Mouse (Mus musculus): ENCODE results near the gene Slc35d3. TPM values are rescaled to one million over a fixed set of nuclear protein-coding genes. Genes with fewer than 3 reads are reported as not detected.

Slc35d3 gene
- total and polyA plus RNA-seq, 2 experiments from 2014 or later = 2.9 to 4.5 TPM

DNA sequence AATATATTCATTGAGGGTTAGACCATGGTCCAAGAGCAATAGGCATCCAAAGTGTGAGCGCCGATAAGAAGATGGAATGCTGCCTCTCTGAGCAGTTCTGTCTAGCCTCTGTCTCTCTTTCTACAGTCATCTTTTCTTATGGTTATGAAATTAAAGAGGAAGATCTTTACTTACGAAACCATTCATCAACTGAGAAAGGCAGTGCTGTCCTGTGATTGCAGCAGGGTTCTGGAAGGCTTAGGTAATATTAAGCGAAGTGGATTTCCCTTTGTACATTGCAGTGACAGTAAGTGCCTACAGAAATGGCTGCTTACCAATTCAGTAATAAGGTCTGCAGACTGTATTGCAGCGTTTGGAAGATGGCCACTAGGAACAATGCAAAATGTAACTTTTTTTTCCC is 11.4 kb downstream of the Slc35d3 start:
- TF ChIP-seq CTCF (IDR thresholded peaks at IDR 0.05; ENCODE audit: low read depth) = no peak
- DNase-seq (ENCODE audit: low spot score) (no peak), ATAC-seq (no peak)
- H3K36me3 ChIP-seq (ENCODE audit: insufficient read depth, low read length) = no peaks in the 10 kb centered on the region
- H3K27ac ChIP-seq = no peak overlapping the region
- no peak overlapping the region for H3K4me3 ChIP-seq (ENCODE audit: low read length)
- H3K9ac ChIP-seq (replicated peaks; ENCODE audit: low read length) = no peak overlapping the region
- WGBS = 87% methylated on average over 5 of the region's 5 CpGs
- no peaks in the 10 kb centered on the region for H3K9me3 ChIP-seq (ENCODE audit: low read length)
- H3K4me2 ChIP-seq (ENCODE audit: low read depth, low read length) = no peak overlapping the region
- no peaks in the 10 kb centered on the region for H3K27me3 ChIP-seq (ENCODE audit: insufficient read depth, low read length)
- H3K4me1 ChIP-seq (ENCODE audit: insufficient read depth, low read length) = no peaks in the 10 kb centered on the region

DNA sequence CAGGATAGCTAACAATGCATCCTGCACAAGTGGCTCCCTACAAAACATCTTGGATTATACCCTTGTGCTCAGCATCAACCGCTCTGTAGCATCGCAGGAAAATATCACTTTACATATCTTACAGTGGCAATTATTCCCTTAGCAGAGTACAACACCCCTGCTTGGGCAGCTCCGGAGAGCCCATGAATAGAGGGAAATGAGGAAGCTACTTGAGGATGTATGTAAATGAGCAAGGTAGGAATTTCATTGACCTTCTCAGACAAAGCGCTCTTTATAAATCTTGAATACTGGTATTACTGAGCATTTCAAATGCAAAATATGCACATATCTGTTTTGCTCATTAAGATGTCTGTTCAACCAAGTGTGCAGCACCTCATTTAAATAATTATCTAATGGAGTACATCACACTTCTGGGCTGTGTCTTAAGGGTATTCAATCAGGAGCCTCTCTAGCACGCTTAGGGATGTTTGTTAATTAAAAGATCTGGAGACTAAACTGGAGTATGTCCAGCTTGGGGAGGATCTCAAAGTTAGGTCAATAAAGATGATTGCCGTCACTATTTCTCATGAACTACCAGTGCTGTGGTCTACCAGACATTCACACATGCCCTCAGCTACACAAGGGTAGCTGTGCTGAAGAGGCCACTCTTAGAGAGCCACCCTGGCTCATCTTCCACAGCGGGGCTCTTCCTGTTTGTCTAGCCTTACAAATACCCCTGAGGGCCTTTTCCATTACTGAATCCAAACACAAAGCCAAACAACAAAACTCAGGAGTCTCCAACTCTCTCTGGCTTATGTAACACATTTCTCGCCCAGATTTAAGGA is 15.2 kb downstream of the Slc35d3 start:
- Histone ChIP-seq H3K9ac (replicated peaks; ENCODE audit: low read length) (no peak overlapping the region), H3K9me3 (ENCODE audit: low read length) (no peaks in the 10 kb centered on the region), H3K4me1 (ENCODE audit: insufficient read depth, low read length) (no peaks in the 10 kb centered on the region), H3K4me3 (ENCODE audit: low read length) (no peak overlapping the region), H3K27ac (no peak overlapping the region), H3K4me2 (ENCODE audit: low read depth, low read length) (no peak overlapping the region), H3K27me3 (ENCODE audit: insufficient read depth, low read length) (no peaks in the 10 kb centered on the region), H3K36me3 (ENCODE audit: insufficient read depth, low read length) (no peaks in the 10 kb centered on the region)
- 55% methylated on average over 8 of the region's 8 CpGs for WGBS
- DNase-seq (ENCODE audit: low spot score) (no peak), ATAC-seq (0 out of 2 replicates have a peak, but pooled peaks have one; percentile 15)
- TF ChIP-seq CTCF (IDR thresholded peaks at IDR 0.05; ENCODE audit: low read depth) = no peak

DNA sequence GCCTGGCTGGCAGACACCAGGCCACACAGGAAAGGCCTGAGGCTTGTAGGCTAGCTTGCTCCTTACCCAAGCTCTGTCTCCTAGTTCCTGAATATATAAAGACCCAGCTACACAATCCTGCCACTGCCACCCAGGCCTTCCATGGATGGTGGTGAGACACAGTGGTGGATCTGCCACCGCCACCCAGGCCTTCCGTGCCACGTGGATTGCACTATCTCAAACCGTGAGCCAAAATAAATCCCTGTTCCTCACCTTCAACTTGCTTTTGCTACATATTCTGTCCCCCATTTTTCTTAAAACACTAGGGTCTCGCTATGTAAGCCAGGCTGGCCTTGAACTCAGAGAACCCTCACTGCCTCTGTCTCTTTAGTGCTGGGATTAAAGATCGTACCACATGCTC is 17.0 kb downstream of the Slc35d3 start:
- ATAC-seq (no peak), DNase-seq (ENCODE audit: low spot score) (no peak)
- no peaks in the 10 kb centered on the region for H3K4me1 ChIP-seq (ENCODE audit: insufficient read depth, low read length)
- no peak overlapping the region for H3K9ac ChIP-seq (replicated peaks; ENCODE audit: low read length)
- H3K27me3 ChIP-seq (ENCODE audit: insufficient read depth, low read length) = no peaks in the 10 kb centered on the region
- WGBS = 94% methylated on average over 6 of the region's 6 CpGs
- no peaks in the 10 kb centered on the region for H3K36me3 ChIP-seq (ENCODE audit: insufficient read depth, low read length)
- H3K4me2 ChIP-seq (ENCODE audit: low read depth, low read length) = no peak overlapping the region
- TF ChIP-seq CTCF (IDR thresholded peaks at IDR 0.05; ENCODE audit: low read depth) = no peak
- H3K4me3 ChIP-seq (ENCODE audit: low read length) = no peak overlapping the region
- no peaks in the 10 kb centered on the region for H3K9me3 ChIP-seq (ENCODE audit: low read length)
- no peak overlapping the region for H3K27ac ChIP-seq

DNA sequence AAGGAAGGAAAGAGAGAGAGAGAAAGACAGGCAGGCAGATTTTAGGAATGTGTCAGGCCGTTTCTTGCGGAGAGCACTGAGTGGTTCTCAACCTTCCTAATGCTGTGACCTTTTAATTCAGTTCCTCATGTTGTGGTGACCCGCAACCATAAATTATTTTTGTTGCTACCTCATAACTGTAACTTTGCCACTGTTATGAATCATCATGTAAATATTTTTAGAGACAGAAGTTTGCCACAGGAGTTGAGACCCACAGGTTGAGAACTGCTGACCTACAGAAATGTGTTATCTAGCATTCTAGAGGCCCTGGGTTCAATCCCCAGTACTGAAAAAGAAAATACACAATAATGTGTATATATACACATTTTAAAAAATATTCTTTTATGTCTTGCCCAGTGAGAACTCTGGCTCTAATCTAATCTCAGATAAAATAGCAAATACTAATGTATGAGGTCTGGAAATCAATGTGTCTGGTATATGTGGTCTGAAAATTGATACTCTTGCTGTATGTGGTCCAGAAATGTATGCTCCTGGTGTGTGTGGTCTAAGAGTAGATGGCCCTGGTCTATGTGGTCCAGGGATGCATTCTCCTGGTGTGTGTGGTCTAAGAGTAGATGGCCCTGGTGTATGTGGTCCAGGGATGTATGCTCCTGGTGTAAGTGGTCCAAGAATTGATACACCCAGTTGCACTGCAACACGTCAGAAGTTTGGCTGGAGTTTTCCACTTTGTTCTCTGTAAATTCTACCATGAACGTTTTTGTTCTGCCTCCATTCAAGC is 20.0 kb downstream of the Slc35d3 start:
- no peaks in the 10 kb centered on the region for H3K27me3 ChIP-seq (ENCODE audit: insufficient read depth, low read length)
- 86% methylated on average over 5 of the region's 5 CpGs for WGBS
- no peak overlapping the region for H3K4me2 ChIP-seq (ENCODE audit: low read depth, low read length)
- H3K4me1 ChIP-seq (ENCODE audit: insufficient read depth, low read length) = no peaks in the 10 kb centered on the region
- no peak overlapping the region for H3K9ac ChIP-seq (replicated peaks; ENCODE audit: low read length)
- no peak for ATAC-seq
- TF ChIP-seq CTCF (IDR thresholded peaks at IDR 0.05; ENCODE audit: low read depth) = no peak
- DNase-seq (ENCODE audit: low spot score) = no peak
- no peaks in the 10 kb centered on the region for H3K9me3 ChIP-seq (ENCODE audit: low read length)
- no peaks in the 10 kb centered on the region for H3K36me3 ChIP-seq (ENCODE audit: insufficient read depth, low read length)
- no peak overlapping the region for H3K27ac ChIP-seq
- H3K4me3 ChIP-seq (ENCODE audit: low read length) = no peak overlapping the region

DNA sequence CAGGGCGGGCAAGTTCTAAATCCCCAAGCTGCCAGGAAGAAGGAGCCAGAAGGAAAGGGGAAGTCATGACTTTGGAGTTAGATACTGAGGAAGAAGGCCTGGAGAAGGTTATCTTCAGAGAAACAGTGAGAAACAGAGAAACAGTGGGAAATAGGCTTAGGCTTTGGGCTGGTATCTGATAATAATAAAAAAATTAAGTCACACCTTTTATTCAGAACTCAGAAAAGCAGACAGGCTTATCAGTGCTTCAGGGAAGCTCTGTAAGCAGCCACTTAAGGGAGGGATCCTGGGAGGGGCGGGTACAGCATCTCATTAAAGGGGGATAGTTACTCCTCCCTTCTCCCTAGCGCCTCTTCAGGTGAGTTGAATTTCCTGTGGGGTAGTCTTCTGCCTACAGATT is 30.3 kb downstream of the Slc35d3 start:
- no peak overlapping the region for H3K27ac ChIP-seq
- H3K36me3 ChIP-seq (ENCODE audit: insufficient read depth, low read length) = no peaks in the 10 kb centered on the region
- ATAC-seq (no peak), DNase-seq (ENCODE audit: low spot score) (no peak)
- no peak overlapping the region for H3K4me3 ChIP-seq (ENCODE audit: low read length)
- WGBS = 75% methylated on average over 3 of the region's 3 CpGs
- no peaks in the 10 kb centered on the region for H3K4me1 ChIP-seq (ENCODE audit: insufficient read depth, low read length)
- H3K27me3 ChIP-seq (ENCODE audit: insufficient read depth, low read length) = no peaks in the 10 kb centered on the region
- TF ChIP-seq CTCF (IDR thresholded peaks at IDR 0.05; ENCODE audit: low read depth) = no peak
- no peak overlapping the region for H3K9ac ChIP-seq (replicated peaks; ENCODE audit: low read length)
- H3K4me2 ChIP-seq (ENCODE audit: low read depth, low read length) = no peak overlapping the region
- no peaks in the 10 kb centered on the region for H3K9me3 ChIP-seq (ENCODE audit: low read length)

DNA sequence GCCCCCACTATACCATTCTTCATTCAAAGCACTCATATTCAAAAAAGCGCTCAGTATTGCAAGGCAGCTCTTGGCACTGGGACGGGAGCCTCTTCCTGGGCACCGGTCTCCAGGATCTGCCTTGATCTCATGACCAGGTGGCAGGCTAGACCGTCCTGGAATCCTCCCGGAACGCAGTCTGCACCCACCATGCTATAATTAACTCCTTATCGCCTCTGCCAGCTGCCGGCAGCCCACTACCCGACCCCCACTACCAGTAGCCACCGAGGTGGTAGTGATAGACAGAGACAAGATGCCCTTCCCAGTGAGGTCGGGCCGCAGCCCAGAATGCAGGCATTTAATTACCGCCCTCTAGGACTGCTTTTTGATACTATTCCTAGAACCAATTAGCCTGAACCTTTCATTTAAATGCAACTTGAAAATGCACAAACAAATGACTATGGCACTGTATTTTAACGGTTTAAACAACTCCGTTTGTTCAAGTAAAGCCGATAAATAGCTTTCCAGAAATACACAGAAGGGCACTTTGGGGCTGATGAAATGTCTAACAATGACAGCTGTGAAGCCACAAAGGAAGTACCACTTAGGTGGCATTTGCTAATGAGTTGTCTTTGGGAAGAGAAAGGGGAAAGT is 32.4 kb downstream of the Slc35d3 start:
- Histone ChIP-seq H3K4me1 (ENCODE audit: insufficient read depth, low read length) (no peaks in the 10 kb centered on the region), H3K9me3 (ENCODE audit: low read length) (no peaks in the 10 kb centered on the region), H3K36me3 (ENCODE audit: insufficient read depth, low read length) (no peaks in the 10 kb centered on the region), H3K4me2 (ENCODE audit: low read depth, low read length) (no peak overlapping the region), H3K9ac (replicated peaks; ENCODE audit: low read length) (no peak overlapping the region), H3K27ac (no peak overlapping the region), H3K27me3 (ENCODE audit: insufficient read depth, low read length) (no peaks in the 10 kb centered on the region), H3K4me3 (ENCODE audit: low read length) (no peak overlapping the region)
- 56% methylated on average over 16 of the region's 16 CpGs for WGBS
- DNase-seq (ENCODE audit: low spot score) (no peak), ATAC-seq (no peak)
- TF ChIP-seq CTCF (IDR thresholded peaks at IDR 0.05; ENCODE audit: low read depth) = no peak

Measured in hindbrain, postnatal 0 days (tissue).